Mouse (Mus musculus) intestine, postnatal 0 days (tissue): ENCODE measurements around the gene Gcnt7. TPM values are rescaled to one million over a fixed set of nuclear protein-coding genes. Genes with fewer than 3 reads are reported as not detected.

Source experiments
- ATAC-seq: fragments of 200-750 bp; cut with Nextera tagmentation; 2 replicates; pipeline ENCODE4 v1.8.0; 2017; ENCODE audit warnings: mild to moderate bottlenecking, moderate TSS enrichment, moderate library complexity
- H3K27ac ChIP-seq: fragments of 300-500 bp; sonication (generic); 2 replicates; pipeline ENCODE4 v1.5.1; 2014; ENCODE audit warnings: mild to moderate bottlenecking, low read depth, low read length, moderate library complexity
- H3K27me3 ChIP-seq: fragments of 300-500 bp; sonication (generic); replicated peaks from 2 replicates; pipeline ENCODE4 v1.6.1; 2014; ENCODE audit warnings: low read length, mixed read lengths; ENCODE audit not compliant: control insufficient read depth, insufficient read depth
- H3K36me3 ChIP-seq: fragments of 300-500 bp; sonication (generic); 2 replicates; pipeline ENCODE4 v1.6.1; 2014; ENCODE audit warnings: mild to moderate bottlenecking, moderate library complexity; ENCODE audit not compliant: control insufficient read depth, insufficient read depth
- H3K4me1 ChIP-seq: fragments of 300-500 bp; sonication (generic); replicated peaks from 2 replicates; pipeline ENCODE4 v1.6.1; 2014; ENCODE audit warnings: antibody characterized with exemption, low read length, mixed read lengths; ENCODE audit not compliant: control insufficient read depth, insufficient read depth
- H3K4me2 ChIP-seq: fragments of 300-500 bp; sonication (generic); replicated peaks from 2 replicates; pipeline ENCODE4 v1.6.1; 2014; ENCODE audit warnings: low read depth, mild to moderate bottlenecking, moderate library complexity
- H3K4me3 ChIP-seq: fragments of 300-500 bp; sonication (generic); 2 replicates; pipeline ENCODE4 v1.5.1; 2014; ENCODE audit warnings: low read depth, low read length
- H3K9ac ChIP-seq: fragments of 300-500 bp; sonication (generic); 2 replicates; pipeline ENCODE4 v1.6.1; 2014; ENCODE audit warnings: mild to moderate bottlenecking, low read depth, low read length
- H3K9me3 ChIP-seq: fragments of 300-500 bp; sonication (generic); 2 replicates; pipeline ENCODE4 v1.6.1; 2016; ENCODE audit warnings: mixed run types; ENCODE audit not compliant: control insufficient read depth
- CTCF ChIP-seq: sonication (generic); IDR thresholded peaks from 2 replicates; pipeline ENCODE4 v1.5.1; 2016; ENCODE audit warnings: low read depth, mild to moderate bottlenecking, control low read depth, antibody characterized with exemption, moderate library complexity
- WGBS: fragments of 180-500 bp; shearing (Covaris S2); extraction: QIAGEN DNeasy Blood & Tissue Kit; methylation state at CpG from one replicate; pipeline ENCODE4 v1.1.7; 2014; 5-methylcytosine and 5-hydroxymethylcytosine counted together
- polyA plus RNA-seq: library from polyadenylated mRNA; unstranded; fragments of >200 nt; fragmentation: Nextera tagmentation; extraction: Ambion mirVana; gene quantifications from 2 replicates; pipeline ENCODE4 v1.2.1, GENCODE M21; 2015

The Gcnt7 gene
- 0.17 and 0.51 TPM in 2 replicates for polyA plus RNA-seq

DNA sequence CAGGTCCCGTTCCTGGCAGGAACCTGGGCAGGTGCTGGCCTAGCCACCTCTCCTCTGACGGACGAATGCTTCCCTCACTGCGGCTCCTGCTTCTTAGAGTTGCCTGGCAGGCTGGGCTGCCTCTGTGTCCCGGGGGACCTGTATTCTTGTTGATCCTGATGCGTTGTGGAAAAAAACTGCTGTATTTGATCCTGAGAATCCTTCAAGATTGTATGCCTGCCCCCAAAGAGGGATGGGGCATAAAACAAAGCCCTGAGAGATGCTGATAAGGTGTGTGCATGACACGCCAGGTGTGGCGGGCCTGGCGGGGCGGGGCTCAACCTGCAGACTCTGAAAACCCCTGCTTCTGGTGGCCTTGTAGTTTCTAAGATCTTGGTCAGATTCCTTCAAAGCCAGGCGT is at the start of gene Gcnt7:
TSS of gene Gcnt7 (minus strand) at position 101 of the 400 bp plus-strand sequence.
- ATAC-seq = no peak
- Histone ChIP-seq H3K27ac (no peak within 1 kb of the TSS), H3K4me3 (no peak within 1 kb of the TSS), H3K9me3 (no peaks in the 10 kb centered on the region), H3K36me3 (peaks cover 53% of the 10 kb centered on the region), H3K9ac (no peak within 1 kb of the TSS), H3K4me1 (no peaks in the 10 kb centered on the region), H3K27me3 (no peaks in the 10 kb centered on the region), H3K4me2 (no peak within 1 kb of the TSS)
- WGBS = 55% methylated on average over 11 of the region's 11 CpGs
- TF ChIP-seq CTCF = no peak

DNA sequence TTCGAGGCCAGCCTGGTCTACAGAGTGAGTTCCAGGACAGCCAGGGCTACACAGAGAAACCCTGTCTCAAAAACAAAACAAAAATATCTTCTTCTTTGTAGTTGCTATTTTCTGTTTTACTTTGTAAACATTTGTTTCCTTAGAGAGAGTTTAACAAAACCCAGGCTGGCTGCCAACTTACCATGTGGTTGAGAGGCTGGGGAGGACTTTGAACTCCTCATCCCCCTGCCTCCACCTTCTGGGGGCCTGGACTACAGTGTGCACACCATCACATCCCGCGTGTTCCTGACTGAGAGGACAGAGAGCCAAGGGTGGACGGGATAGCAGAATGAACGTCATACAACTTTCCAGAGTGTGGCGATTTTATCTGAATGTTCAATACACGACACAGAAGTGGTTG is 47.7 kb upstream of the Gcnt7 start:
- no peak overlapping the region for H3K4me3 ChIP-seq
- no peaks in the 10 kb centered on the region for H3K27me3 ChIP-seq
- no peaks in the 10 kb centered on the region for H3K4me1 ChIP-seq
- no peak for ATAC-seq
- no peak overlapping the region for H3K4me2 ChIP-seq
- H3K9ac ChIP-seq = no peak overlapping the region
- H3K27ac ChIP-seq = no peak overlapping the region
- H3K36me3 ChIP-seq = no peaks in the 10 kb centered on the region
- 77% methylated on average over 7 of the region's 7 CpGs for WGBS
- no peaks in the 10 kb centered on the region for H3K9me3 ChIP-seq
- TF ChIP-seq CTCF = no peak

DNA sequence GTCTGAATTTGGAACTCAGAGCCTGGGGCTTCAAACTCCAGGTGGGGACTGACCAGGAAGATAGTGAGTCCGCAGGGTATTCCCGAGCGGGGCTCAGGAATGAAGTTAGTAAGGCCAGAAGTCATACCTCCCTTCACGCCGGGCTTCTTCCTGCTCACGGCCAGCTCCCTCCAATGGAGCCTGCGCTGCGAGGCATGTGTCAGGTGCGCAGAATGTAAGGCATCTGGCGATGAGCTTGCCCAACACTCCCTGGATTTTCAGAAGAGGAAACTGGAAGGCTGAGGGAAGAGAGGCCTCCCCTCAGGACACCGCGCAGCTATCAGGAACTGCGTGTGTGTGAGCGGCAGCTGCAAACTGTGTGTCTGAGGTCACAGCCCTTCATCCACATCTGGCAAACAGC is 43.8 kb upstream of the Gcnt7 start:
- H3K36me3 ChIP-seq = no peaks in the 10 kb centered on the region
- H3K27ac ChIP-seq = no peak overlapping the region
- WGBS = 60% methylated on average over 14 of the region's 14 CpGs
- no peak overlapping the region for H3K4me2 ChIP-seq
- no peak for TF ChIP-seq CTCF
- H3K9me3 ChIP-seq = no peaks in the 10 kb centered on the region
- H3K4me1 ChIP-seq = no peaks in the 10 kb centered on the region
- H3K4me3 ChIP-seq = no peak overlapping the region
- no peak for ATAC-seq
- no peak overlapping the region for H3K9ac ChIP-seq
- no peaks in the 10 kb centered on the region for H3K27me3 ChIP-seq

DNA sequence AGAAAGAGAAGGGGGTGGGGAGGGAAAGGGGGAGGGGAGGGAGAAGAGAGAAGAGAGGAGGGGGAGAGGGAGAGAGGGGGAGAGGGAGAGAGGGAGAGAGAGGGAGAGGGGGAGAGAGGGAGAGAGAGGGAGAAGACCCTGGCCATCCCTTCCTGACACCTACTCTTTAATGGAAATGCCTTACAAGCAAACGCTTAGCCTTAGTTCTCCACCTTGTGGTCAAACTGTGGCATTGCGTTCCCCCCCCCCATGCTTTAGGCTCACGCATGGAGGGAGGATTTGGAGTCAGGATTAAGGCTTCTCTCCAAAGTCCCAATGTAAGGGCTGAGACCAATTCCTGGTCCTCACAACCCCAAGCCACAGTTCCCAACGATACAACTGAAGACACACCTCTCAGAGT is 42.9 kb upstream of the Gcnt7 start:
- no peaks in the 10 kb centered on the region for H3K27me3 ChIP-seq
- H3K9me3 ChIP-seq = no peaks in the 10 kb centered on the region
- ATAC-seq = no peak
- peak; percentile 86 for TF ChIP-seq CTCF
- no peak overlapping the region for H3K9ac ChIP-seq
- 1% methylated on average over 4 of the region's 4 CpGs for WGBS
- H3K4me1 ChIP-seq = no peaks in the 10 kb centered on the region
- H3K4me2 ChIP-seq = no peak overlapping the region
- no peak overlapping the region for H3K27ac ChIP-seq
- no peak overlapping the region for H3K4me3 ChIP-seq
- no peaks in the 10 kb centered on the region for H3K36me3 ChIP-seq

DNA sequence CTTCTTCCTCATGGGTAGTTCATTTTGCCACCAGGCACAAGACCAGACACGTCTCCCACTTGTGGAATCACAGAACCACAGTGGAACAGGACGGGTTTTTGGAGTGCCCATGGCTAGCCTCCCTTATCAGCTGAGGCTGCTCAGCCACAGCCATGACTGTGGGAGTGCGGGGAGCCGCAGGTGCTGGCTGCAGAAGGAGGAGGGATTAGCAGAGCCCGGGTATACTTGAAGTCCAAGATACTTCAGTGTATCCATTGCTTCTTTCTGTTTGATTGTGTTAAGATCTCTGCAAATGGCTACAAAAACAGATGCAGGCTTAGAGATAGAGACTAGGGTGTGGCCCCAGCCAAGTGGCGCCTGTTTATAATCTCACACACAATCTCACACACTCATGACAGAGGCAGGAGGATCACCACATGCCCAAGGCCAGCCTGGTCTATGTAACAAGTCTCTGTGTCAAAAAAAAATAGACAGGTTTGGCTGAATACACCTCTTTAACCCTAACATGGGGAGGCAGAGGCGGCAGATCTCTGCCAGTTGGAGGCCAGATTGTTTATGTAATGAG is 42.4 kb upstream of the Gcnt7 start:
- TF ChIP-seq CTCF = no peak
- no peak for ATAC-seq
- H3K4me2 ChIP-seq = no peak overlapping the region
- WGBS = 35% methylated on average over 7 of the region's 7 CpGs
- H3K27me3 ChIP-seq = no peaks in the 10 kb centered on the region
- no peak overlapping the region for H3K27ac ChIP-seq
- no peaks in the 10 kb centered on the region for H3K36me3 ChIP-seq
- H3K9me3 ChIP-seq = no peaks in the 10 kb centered on the region
- H3K4me3 ChIP-seq = no peak overlapping the region
- no peaks in the 10 kb centered on the region for H3K4me1 ChIP-seq
- no peak overlapping the region for H3K9ac ChIP-seq

DNA sequence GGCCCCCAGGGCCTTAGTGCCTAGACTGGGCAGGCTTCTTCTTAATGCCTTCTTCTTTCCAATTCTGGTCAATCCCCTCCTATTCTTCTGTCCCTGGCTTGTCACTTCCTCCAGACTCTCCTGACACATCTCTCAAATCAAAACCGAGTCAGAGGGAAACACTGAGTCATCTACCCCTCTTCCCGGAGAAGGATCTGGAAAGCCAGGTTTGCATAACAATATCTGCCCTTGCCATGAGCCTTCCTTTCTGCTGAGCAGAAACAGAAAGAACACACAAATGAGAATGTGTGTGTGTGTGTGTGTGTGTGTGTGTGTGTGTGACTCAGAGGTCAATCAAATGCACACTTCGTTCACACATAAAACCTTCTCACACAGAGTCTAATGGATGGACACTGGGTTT is 40.4 kb upstream of the Gcnt7 start:
- Histone ChIP-seq H3K27ac (no peak overlapping the region), H3K9me3 (no peaks in the 10 kb centered on the region), H3K4me3 (no peak overlapping the region), H3K4me2 (no peak overlapping the region), H3K27me3 (no peaks in the 10 kb centered on the region), H3K36me3 (no peaks in the 10 kb centered on the region), H3K4me1 (no peaks in the 10 kb centered on the region), H3K9ac (no peak overlapping the region)
- no peak for TF ChIP-seq CTCF
- ATAC-seq = no peak
- 59% methylated on average over 3 of the region's 3 CpGs for WGBS

GRCm38 (mm10) chr2:172496736-172497345 is 38.4 kb upstream of the Gcnt7 start:
- Histone ChIP-seq H3K27ac (no peak overlapping the region), H3K4me1 (no peaks in the 10 kb centered on the region), H3K4me2 (no peak overlapping the region), H3K9me3 (no peaks in the 10 kb centered on the region), H3K9ac (no peak overlapping the region), H3K4me3 (no peak overlapping the region), H3K27me3 (no peaks in the 10 kb centered on the region), H3K36me3 (no peaks in the 10 kb centered on the region)
- ATAC-seq = no peak
- TF ChIP-seq CTCF = no peak
- WGBS = 70% methylated on average over 8 of the region's 8 CpGs
